Mouse (Mus musculus) 3134 (cell line): ENCODE data around the gene Tecpr2.
"Not testable (repeated sequence)": the region's sequence is repeated elsewhere in the genome, so short reads cannot be mapped to it uniquely, and the experiment has no call there.

Source experiments
- DNase-seq: peaks from one replicate; pipeline ENCODE4 v3.0.0-alpha.2; 2011; ENCODE audit warnings: low spot score; ENCODE audit not compliant: insufficient read length; ENCODE audit errors: extremely low read depth

The Tecpr2 gene

DNA sequence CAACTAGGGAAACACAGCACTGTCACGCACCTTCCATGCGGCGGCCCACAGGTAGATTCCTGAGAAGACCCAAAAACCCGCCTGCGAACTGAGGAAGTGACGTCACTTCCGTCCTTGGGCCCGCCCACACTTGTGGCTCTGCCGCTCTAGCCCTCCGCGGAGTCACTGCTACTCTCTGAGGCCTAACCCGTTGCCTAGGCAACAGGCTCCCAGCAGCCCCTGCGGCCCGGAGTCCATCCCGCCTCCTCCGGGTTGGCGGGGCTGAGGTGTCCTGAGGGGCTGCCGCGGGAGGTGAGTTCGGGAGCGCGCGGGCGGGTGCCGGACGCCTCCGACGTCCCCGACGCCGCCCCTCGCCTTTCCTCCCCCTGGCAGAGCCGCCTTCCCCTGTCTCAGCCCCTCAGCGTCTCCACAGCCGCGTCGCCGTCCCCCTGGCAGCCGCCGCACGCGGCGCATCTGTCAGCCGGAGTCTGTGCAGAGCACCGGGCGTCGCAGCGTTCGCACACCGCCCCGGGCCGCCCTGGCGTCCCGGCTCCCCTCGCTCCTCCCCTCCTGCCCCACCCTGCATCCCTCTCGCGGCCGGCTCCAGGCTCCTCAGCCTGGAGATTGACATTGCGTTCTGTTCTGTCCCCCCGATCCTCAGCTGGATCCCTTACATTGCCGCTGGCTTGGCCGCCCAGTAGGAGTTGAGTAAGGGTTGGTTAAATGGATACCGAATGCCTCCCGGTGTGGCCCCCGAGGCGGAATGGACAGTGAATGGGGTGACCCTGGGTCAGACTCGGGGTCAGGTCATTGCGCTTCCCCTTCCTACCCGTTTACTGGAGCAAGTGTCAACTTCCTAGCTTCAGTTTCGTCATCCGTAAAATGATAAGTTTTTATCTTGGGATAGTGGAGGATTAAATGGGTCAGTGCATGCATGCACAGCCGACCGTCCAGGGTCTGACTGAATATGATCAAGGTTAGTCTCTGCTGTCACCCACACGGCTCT, at the start of gene Tecpr2, which contains the start of gene Cinp:
Tecpr2 (plus strand) TSS at position 229 of the 985 bp plus-strand sequence.
Cinp (minus strand) TSS at position 110 of the 985 bp plus-strand sequence.
- DNase-seq = peak; percentile 94

- peak; percentile 87 for DNase-seq
Observed at GRCm38 (mm10) chr12:110840348-110841198, 48.5 kb upstream of the Tecpr2 start, which contains the start of gene Mok. Mok (minus strand) TSS chr12:110840939.

DNA sequence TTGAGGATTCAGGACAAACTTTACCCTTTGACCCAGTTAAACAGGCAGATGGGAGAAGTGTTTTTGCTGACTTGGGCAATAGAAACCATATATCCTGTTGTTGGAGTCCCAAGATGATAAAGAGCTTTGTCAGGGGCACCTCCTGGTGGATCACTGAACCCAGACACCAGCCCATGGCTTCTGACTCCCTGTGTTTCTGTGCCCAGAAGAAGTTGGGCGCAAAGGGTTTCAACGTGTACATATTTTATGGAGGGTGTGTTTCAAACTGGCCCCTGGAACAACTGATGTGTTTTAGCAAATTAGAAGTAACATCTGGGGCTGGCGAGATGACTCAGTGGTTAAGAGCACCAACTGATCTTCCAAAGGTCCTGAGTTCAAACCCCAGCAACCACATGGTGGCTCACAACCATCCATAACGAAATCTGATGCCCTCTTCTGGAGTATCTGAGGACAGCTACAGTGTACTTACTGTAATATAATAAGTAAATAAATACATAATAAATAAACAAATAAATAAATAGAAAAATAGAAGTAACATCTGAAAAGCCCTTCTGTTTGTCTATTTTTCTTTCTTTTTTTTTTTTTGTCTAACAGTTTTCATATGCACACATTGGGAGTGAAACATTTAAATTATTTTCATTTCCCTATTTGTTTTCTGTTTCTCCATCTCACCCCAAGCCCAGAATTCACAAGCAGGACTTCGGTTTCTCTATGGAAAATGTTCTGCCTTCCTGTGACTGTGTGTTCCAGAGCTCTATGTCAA, 47.2 kb upstream of the Tecpr2 start:
- DNase-seq = peak; percentile 31

DNA sequence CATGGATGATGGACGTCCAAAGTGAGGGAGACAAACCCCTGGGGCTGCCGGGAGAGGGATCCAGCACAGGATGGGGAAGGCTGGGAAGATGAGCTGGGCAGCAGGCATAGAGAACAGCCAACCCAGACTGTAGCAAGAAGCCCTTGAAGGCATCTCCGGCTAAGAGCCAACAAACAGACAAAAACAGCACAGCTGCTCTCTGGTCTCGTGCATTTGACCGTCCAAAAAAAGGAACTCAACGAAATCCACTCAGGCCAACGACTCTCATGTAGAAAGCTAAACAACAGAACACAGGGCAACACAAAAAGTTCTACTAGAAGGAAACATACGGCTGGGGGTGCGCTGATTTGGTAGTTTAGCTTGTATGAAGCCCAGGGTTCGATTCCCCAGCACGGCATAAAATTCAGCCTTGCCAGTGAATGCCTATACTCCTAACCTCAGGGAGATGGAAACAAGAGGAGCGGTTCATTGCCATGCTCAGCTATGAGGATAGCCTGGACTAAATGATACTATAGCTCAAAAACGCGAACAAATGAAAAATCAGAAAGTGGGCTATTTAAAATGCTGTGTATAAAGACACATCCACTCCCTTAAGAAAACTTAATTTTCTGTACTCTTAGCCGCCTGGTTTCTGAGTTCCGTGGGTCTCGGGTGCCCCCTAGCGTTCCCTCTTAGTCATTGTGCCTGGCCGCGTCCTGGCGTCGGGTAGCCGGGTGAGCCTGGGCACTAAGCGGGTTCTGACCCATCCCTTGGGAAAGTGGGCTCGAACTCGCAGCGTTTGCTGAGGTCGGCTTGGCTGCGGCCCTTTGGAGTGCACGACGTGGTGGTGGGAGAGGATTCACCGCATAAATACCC, 45.6 kb upstream of the Tecpr2 start:
- peak; percentile 85 for DNase-seq

DNA sequence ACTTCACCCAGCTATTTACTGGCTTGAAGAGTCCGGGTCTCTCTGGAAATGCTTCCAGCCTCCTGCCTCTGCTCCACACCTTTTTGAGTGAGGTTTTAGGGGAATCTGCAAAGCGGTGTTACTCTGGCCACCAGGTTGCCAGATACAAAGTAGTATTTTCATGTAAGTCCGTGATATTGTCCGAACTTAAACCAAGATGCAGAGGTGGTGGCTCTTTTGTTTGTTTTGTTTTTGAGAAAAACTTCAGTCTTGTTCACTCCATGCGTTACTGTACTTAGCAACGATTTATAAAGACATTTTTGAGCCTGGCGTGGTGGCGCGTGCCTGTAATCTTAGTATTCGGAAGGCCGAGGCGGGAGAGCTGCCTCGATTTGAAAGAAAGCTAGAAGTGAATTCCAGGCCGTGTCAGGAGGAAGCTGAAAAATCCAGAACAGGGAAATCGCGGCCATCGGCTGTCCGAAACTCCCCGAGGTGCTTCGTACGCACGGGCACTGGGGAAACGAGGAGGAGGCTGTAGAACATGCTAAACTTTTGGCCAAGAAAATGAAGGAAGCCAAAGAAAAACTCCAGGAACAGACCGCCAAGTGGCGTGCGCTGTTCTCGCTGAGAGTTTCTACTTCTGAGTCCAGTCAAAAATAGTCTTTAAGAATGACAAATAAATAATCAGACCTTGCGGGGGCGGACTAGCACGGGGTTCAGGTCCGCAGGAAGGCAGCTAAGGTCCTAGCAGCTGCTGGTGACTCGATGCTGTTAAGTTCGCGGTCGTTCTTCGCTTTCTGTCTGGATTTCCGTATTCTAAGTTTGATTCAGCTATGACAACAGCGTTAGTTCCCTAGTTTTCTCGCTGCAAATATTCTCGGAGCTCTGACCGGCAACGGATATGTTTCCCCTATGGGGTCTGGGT, 44.6 kb upstream of the Tecpr2 start:
- no peak for DNase-seq

GRCm38 (mm10) chr12:110845131-110845880, 43.8 kb upstream of the Tecpr2 start:
- DNase-seq = peak; percentile 90

DNA sequence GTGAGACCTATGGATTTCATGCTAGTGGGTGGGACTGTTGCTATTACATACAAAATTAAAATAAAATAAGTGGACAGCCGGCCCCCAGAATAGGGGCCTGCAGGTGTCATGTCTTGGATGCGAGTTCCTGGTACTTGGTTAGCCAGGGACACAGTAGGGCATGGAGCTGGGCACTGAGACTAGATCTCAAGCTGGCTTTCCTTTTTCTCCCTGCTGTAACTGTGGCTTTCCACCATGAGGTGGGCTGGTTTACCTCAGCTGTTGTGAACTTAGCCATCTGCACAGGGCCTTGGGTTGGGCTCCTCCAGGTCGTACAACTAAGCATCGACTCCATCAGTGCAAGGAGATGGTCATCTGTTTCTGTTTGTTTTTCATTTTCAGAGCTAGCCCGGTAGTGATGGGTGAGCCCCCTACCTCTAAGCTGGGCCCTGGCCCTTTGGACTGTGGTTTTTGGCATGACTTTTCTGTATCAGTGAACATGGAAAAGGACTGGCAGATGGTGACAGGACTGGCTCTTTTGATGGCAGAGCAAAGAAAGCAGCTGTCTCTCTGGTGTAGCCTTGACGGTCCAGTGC, 42.8 kb upstream of the Tecpr2 start:
- no peak for DNase-seq

GRCm38 (mm10) chr12:110850010-110850928, 38.8 kb upstream of the Tecpr2 start, which contains the start of gene Zfp839:
Zfp839 (plus strand) TSS chr12:110850253.
- DNase-seq = peak; percentile 84

GRCm38 (mm10) chr12:110850929-110851256, 38.2 kb upstream of the Tecpr2 start:
- no peak for DNase-seq

- DNase-seq = no peak
Observed at GRCm38 (mm10) chr12:110851414-110851813, 37.6 kb upstream of the Tecpr2 start.

DNA sequence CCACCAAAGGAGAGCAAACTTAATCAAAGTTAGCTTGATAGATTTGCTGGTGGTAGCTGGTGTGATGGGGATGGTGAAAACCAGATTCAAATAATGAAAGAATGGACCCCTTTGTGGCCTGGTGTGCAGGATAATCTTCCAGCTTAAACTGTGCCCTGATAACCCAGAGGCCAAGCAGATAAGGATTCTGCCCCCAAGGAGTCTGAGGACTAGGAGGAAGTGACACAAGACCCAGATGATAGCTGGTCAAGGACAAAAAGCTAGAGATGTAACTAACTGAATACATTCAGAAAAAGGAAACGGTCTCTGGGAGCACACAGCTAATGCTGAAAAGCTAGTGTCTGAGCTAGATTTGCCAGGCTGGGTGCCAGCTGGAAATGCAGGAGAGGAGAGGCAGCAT, 37.1 kb upstream of the Tecpr2 start:
- no peak for DNase-seq

GRCm38 (mm10) chr12:110854786-110855737, 34.0 kb upstream of the Tecpr2 start:
- DNase-seq = no peak

DNA sequence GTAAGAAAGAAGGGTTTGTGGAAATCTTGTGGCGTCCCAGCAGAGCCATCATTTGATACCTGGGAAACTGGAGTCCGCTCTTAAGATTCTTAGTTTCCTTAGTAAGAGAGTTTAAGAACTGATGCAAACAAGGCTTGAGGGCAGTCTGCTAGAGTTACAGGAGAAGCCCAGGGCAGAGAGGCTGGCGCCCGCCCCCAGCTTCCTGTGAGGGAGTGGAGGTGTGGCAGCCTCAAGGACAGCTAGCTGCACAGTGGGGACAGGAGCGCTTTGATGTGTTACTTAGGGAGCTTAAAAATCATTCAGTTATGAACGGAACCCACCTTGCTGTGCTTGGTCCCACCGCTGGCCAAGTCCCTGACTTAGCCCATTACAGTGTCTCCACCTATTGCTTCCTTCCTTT, 31.9 kb upstream of the Tecpr2 start:
- DNase-seq = no peak

DNA sequence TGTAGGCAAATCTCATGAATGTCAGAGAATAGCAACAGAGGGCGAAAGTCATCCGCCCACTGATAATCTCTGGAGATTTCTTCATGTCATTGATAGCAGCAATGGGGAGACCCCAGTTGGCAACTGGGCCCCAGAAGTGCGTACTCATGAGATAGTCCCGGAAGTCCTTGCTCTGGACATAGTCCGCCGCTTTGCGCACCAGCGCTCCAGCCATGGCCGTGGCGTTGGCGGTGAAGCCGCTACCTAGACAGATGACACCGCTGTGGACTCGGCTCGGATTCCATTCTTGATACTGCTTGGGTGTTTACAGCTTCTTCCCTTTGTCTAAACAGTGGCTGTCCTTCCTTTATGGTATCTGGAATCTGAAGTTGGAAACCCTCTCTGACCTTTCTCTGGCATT, 30.4 kb upstream of the Tecpr2 start:
- not testable (repeated sequence) for DNase-seq

GRCm38 (mm10) chr12:110860293-110860692, 28.8 kb upstream of the Tecpr2 start:
- DNase-seq = no peak
